Mouse (Mus musculus): ENCODE results near the gene 1110017D15Rik.

The 1110017D15Rik gene

DNA sequence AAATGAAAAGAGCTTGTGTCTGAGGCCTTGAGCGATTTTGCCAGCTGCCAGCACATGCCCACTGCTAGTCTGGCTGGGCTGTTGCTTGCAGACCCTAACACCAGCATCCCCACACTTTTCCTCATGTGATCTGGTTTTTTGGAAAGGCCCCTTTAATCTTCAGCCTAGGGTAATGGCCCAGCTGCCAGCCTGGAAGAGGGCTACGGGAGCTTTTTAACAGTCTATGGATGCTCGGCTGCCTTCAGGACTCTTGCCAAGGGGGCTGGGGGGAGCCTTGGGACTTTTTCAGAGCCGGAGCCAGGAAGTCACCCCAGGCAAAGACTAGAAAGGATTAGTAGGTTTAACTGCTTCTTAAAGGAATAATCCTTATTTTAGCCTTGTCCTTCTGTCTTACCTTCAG is 3.8 kb downstream of the 1110017D15Rik start:
- DNase-seq, result no peak

DNA sequence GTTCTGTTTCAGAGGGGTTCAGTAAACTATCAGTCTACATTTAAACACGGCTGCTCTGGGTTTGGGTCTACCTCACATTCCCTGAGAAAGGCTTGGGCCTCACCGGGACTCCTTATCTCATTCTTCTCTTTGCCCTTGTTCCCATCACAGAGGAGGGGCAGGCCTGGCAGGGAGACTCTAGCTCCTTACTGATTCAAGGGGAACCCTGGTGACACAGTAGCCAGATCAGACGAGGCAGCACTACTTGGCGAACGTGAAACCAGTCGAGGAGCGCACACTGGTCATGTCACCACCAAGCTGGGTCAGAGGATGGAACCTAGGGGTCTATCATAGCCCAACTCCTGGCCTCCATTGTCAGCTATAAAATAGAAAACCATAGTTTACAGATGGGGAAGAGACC is 9.1 kb downstream of the 1110017D15Rik start:
- no peak for DNase-seq

DNA sequence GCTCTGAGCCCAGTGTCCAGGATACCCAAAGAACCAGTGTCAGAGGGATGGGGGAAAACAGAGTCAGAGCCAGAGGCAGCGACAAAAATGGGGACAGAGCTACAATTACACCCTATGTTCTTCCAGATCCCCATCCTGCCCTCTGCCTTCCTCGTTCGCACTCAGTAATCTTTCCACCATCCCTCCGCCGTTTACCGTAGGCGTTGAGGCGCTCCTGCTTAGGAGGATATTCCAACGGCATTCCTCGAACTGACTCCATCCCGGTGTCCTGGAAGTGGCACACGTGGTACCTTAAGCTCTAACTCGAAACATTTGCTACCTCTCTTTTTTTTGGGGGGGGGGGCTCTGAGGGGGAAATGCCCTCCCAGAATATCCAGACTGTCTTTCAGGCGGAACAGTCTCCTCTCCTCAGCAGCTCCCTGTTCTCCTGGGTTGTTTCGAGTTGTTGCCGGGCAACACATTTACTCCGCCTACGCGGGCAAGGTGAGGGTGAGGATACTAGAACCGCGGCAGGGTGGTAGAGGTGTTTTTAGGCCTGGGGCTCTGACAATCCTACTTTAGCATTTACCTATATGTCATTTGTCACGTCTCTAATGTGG is 9.7 kb downstream of the 1110017D15Rik start:
- no peak for DNase-seq

DNA sequence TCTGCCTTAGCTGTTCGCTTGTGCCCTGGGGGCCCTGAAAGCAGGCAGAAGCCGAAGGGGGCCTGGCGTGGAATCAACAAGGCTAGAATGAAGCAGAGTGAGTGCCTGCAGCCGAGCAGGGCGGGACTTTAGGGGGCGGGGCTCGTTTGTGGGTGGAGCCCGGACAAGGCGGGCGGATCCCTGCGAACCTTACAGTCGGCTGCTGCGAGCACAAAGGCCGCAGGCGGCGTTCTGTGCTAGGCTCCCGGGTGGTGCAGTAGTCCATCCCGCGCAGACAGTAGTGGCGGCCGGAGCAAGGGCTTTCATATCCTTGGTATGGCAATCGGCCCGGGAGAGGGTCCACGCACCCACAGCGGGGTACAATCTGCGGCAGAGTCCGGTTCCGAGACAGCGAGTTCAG is 10.2 kb downstream of the 1110017D15Rik start:
- DNase-seq, result peak; percentile 95

DNA sequence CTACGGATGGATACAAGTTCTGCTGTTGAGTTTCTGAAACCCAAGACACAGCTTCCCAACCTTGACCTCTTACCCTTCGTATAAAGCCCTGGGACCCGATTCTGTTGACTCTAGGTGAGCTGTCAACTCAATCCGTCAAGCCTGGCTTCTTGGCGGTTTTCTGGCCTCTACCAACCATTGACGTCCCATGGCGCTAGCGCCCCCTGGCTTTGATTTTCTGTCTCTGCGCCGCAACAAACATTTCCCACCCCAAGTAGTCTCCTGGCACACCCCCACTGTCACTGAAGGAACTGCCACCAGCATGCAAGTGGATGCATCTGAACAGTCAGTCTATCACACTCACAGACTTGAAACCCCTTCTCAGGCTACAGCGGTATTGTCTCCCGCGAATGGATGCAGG is 11.0 kb downstream of the 1110017D15Rik start:
- DNase-seq, result peak; percentile 78

DNA sequence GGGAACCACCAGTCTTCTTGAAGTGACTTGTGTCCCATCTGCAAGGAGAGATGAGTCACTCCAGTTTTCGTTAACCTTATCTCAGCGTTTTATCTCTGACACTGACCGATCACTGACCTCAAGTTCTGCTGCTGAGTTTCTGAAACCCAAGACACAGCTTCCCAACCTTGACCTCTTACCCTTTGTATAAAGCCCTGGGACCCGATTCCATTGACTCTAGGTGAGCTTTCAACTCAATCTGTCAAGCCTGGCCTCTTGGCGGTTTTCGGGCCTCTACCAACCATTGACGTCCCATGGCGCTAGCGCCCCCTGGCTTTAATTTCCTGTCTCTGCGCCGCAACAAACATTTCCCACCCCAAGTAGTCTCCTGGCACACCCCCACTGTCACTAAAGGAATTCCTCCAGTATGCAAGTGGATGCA is 12.0 kb downstream of the 1110017D15Rik start:
- DNase-seq, result peak; percentile 53

DNA sequence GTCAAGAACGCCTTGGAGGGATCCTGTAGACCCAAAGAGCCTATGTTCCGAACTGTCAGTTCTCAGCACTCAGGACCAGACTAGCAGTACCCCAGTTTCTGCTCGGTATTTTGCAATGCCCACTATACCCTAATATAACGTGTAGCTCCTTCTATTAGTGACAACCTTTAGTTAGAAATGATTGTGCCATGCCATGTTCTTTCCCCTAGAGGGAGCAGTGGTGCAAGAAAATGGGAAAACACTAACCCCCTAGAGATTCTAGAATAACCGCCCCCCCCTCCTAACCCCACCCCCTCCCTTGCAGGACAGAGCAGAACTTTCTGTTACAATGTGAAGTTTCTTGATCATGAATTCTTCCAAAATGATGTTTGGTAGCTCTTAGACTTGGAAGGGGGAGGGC is 12.8 kb downstream of the 1110017D15Rik start:
- no peak for DNase-seq

DNA sequence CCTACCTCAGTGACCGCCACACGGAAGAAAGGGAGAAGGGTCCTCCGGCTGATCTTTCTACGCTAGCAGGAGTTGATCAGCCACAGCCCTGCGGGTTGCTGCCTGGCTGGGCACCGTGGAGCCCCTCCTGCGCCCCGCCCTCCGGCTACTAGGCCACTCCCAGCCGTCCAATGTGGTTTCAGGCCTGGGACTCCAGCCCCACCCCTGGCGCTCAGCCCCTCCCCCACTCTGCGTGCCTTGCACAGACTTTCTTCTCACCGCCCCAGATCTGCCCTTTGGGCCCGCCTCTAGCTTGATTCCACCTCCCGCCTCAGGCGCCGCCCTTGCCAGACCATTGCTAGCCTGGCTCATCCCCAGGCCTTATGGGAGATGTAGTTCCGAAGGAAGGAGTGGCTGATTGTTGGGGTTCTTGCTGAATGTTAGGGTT is 14.1 kb downstream of the 1110017D15Rik start, which contains the start of gene AI464131:
Gene AI464131 (minus strand): TSS at position 91 of the 427 bp plus-strand sequence.
- peak; percentile 100 for DNase-seq

DNA sequence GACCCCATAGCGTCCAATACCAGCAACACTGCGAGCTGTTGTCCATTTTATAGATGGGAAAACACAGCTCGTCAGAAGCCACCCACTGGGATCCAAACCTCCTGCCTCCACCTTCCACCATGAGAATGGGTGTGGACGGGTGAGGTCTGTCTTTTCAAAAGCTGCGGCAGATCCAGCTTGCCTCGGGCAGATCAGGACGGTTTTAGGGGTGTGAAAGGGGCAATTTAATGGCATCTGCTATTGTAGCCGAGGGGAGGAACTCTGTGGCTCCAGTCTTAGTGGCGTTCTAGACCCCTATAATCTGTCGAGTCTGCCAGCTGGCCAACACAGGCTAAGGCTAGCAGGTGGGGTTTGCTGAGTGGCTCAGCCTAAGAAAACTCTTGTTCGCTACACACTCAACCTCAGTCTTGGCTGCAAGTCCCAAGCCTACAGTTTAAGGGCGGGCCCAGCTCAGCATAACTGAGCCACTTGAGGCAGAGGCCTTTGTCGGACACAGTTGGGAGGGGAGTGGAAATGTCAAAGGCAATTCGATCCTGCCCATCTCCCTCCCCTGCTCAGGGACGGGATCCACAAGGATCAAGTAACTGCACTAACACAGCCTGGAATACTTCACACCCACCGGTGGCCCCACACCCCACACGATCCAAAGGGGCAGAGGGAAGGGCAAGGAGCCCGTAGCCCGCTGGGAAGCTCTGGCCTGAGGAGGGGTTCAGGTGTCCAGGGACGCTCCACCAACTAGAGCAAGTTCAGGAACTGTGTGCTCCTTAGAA is 14.8 kb downstream of the 1110017D15Rik start:
- peak; percentile 48 for DNase-seq

DNA sequence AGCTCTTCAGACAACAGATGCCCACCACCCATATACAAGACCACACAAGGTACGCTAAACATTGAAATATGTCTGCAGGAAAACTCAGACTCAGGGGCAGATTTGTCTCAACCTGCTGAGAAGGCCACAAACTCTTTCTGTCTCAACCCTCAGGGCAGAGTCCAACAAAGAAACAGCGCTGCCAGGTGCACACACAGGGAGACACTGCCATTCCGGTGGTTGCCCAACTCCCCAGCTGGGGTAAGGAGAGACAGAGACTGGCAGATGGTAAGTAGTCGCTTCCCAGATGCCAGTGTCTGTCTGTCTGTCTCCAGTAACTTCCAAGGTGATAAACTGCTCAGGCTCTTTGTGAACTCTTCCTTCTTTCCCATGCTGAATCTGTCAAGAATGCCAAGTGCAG is 16.3 kb downstream of the 1110017D15Rik start:
- peak; percentile 52 for DNase-seq

DNA sequence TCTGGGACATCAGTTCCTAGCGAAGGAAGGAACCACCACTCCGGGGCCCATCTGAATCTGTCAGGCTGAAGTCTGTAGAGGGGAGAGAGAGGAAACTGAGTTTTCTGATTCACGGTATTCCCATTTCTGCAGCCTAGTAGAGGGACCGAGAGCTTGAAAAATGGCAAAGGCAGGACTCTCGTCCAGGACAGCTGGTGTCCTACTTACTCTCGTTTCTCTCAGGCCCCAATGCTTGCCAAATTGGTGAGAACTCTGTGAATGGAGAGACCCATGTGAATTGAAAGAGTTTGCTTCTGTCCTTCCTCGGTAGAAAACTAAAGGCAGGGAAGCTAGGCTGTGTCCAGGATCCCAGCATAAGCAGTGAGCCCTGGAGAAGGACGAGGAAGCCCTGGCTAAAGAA is 17.5 kb downstream of the 1110017D15Rik start:
- no peak for DNase-seq

DNA sequence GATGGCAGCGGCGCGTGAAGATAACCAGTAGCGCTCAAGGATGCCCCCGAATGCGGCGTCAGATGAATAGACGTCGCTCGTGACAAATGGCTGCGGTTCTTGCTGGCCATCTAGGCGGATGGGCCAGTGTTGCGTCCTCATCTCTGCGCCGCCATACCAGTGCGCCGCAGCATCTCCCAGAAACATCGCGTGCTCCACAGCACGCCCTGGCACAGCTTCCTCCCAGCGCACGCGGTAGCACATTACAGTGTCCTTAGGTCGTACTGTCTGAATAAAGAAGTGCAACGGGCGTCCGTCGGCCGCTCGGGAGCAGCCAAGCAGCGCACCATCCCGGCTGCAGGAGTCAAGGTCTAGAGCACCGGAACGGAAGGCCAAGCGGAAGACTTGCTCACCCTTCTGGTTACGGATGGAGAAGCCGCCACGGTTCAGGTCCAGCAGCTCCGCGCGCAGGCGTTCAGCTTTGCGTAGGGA is 18.2 kb downstream of the 1110017D15Rik start:
- peak; percentile 72 for DNase-seq

DNA sequence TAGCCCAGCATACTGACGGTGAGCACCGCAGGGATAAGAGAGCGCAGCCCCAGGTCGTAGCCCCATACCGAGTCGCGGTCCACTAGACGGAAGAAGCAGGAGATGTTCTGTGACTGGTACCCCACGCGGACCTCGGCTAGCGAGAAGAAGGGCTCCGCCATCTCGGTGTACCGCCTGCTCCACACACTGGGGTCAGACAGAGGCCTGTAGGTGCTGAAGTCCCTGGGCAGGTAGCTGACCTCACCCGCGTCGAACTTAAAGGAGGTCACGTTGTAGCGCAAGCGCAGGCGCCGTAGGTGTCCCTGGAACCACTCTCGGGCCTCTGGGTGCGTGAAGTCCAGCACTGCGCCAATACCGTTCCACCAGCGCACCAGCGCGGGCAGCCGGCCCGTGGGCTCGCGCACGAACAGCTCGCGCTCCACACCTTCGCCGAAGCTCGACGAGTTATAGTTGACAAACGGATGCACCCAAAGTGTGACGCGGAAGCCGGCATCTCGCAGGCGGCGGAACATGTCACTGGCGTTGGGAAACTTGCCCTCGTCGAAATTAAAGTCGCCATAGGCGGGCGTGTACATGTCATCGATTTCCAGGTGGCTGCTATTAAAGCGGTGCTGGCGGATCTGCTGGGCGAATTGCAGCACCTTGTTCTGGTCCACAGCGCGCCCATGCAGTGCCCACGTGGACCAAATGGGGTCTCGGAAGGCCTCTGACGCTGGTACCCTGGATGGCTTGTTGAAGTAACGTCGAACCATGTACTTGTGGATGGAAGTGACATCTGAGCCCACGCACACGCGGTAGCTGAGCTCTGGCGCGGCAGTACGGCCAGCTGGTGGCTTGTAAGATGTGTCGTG is 18.9 kb downstream of the 1110017D15Rik start:
- DNase-seq, result no peak

DNA sequence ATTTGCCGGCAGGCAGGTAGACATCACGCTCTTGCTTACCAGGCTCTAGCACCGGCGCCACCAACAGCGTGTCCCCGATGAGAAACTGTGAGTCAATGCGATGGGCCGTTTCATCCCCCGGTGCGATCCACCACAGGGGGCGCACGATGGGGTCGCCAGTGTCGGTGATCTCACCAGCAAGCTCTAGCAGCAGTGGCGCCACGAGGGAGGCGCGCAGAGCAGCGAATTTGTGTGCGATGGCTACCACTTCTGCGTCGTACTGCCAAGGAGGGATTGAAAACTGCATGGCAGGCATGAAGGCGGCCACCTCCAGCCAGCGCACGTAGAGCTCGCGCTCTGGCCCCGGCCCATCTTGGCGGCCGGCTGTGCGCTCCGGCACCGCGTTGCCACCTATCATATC is 19.6 kb downstream of the 1110017D15Rik start:
- DNase-seq, result peak; percentile 60

DNA sequence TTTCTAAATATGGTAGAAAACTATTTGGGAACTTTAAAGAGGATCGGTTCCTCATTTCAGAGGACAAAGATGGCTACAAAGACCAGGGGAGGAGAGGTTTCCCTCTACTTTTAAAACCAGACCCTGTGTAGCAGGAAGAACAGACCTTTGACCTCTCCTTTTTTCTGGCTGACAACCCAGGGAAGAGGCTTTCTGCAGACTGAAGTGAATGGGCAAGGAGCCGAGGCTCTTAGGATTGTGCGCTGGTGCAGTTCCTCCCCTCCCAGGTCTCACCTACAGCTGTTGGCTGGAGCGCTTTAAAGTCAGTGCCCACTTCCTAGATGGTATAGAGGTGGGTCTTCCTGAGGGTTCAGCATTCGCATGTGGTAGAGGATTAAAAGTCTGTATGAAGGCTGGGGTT is 20.1 kb downstream of the 1110017D15Rik start:
- no peak for DNase-seq

DNA sequence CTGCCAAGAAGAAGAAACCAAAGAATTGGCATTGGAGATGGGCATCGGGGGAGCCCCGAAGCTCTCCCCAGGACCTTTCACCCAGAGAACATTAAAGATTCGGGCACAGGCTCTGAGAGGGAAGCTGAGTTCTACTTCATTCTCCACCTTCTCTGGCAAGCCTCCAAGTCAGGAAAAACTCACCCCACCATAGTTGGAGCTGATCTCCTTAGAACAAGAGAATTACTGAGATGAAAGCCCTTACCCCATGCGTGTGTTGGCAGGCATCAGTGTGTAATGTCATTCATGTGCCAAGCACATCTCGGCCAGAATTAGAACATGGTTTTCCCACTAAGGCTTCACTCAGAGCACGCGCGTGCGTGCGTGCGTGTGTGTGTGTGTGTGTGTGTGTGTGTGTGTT is 21.3 kb downstream of the 1110017D15Rik start:
- no peak for DNase-seq

DNA sequence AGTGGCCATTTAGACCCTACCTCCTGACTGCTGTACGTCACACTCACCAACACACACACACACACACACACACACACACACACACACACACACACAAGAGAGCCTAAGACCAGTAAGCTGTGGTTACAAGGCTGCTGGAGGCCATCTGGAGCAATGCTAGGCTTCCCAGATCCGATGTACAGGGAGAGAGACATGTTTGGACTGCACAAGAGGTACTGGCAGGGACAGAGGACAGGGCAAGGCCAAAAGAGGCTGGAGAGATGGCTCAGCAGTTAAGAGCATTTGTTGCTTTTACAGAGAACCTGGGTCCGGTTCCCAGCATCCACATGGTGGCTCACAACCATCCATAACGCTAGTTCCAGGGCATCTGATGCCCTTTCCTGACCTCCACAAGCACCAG is 22.1 kb downstream of the 1110017D15Rik start:
- no peak for DNase-seq

DNA sequence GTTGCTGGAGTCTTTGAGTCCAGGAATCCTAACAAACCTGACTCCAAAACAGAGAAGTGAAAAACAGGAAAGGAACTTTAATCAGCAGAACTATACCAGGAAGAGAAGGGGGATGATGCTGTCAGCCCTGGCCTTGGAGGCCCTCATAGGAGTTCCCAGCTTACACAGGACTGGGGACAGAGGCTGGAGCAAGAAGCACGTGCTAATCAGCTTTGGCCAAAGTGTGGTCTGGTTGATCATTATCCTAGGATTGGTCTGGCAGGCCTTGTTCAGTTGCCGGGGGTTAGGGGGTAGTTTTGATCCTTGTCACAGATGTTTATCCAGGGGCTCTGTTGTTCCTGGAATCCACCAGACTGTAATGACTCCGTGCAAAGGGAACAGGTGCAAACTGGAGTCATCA is 22.8 kb downstream of the 1110017D15Rik start:
- peak; percentile 50 for DNase-seq

DNA sequence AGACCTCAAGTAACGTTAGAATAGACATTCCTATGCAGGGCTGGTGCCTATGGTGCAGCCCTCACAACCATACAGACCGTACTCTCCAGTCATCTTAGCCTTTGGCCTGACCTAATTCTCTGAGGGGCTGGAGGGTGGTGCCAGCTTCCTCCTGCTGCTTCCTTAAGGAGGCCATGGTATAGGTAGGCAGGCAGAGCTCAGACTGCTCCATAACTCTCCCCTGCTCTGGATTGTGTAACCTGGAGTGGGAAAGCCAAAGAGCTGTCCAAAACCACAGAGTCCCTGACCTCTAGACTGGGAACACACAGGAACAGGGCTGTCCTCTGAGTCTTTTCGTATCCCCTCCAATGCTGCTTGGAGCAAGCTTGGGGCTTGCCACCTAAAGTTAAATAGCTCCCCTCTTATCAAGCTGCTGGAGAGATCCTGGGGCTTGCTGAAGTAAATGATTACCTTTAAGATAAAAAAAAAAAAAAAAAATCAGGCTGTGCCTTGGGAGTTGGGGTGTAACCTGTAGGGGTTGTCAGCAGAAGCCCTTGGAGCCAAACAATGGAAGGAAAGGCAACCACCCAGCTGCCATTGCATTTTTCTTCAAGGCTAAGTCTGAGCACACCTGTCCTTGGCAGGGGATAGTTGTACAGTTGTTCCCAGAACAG is 23.5 kb downstream of the 1110017D15Rik start:
- DNase-seq, result no peak

DNA sequence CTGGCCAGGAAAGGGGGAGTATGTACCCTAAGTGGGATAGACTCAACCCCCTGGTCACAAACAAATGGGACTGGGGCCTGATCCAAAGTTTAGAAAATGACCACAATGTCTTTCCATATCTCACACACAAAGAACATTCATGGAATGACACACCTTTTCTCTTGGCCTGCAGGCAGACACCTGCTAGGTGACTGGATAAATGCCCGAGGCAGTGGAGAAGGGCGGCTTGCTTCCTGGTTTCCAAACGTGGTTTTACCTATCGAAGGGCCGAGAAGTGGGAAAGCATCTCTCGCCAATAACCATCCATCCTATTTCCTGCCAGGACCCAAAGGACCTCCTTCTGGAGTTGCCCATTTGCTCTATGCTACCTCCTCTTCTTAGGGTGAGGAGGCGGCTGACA is 24.2 kb downstream of the 1110017D15Rik start:
- no peak for DNase-seq

DNA sequence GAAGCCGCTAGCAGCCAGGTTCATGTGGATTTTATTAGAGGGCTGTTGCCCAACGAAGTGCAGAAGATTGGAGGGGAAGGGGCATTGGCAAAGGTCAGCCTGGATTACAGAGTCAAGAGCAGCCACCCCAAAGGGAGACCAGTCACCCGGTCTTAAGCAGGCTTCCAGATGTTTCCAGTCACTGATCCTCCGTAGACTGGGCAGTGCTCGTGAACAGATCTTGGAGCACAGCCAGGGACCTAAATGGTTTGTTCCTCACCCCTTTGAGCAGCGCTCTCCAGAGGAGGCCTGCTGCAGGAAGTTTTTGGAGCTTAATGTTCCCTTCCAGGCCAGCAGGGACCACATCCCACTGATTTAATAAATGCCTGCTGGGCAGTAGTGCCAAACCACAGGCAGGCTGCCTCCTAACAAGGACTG is 35.5 kb downstream of the 1110017D15Rik start:
- peak; percentile 83 for DNase-seq

DNA sequence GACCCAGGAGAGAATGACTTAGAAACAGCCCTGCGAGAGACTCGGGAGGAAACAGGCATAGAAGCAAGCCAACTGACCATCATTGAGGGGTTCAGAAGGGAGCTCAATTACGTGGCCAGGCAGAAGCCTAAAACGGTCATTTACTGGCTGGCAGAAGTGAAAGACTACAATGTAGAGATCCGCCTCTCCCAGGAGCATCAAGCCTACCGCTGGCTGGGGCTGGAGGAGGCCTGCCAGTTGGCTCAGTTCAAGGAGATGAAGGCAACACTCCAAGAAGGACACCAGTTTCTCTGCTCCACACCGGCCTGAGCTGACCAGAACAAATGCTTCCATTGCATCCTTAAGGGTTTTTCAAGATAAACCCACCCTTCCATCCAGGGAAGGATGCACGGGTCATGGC is 36.9 kb downstream of the 1110017D15Rik start:
- DNase-seq, result peak; percentile 37

DNA sequence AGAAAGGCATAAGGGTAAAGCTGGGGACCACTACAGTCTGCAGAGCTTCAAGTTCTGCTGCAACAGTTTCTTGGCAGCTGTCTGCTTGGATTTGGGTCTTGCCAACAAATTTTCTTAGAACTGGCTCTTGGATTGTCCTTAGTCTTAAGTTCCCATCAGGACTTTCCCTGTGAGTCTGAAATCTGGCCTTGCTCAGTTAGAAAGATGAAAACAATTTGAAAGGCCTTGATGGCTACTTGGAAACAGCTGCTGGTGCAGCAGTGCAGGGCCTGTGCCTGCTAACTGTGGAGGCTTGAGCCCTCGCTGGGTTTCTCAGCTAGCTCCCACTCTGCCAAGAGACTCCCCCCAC is 37.7 kb downstream of the 1110017D15Rik start:
- DNase-seq, result peak; percentile 58
